Mouse (Mus musculus) stomach, postnatal 0 days (tissue): ENCODE data around the gene Myog.

Experiments
- CTCF ChIP-seq: IDR thresholded peaks from 2 replicates; pipeline ENCODE4 v1.5.1; 2016; ENCODE audit warnings: antibody characterized with exemption, low read depth, mild to moderate bottlenecking, moderate library complexity
- EP300 ChIP-seq: optimal IDR thresholded peaks from 2 replicates; pipeline ENCODE3; 2016; ENCODE audit warnings: antibody characterized with exemption

- TF ChIP-seq EP300: no peak
- no peak for TF ChIP-seq CTCF
Measured at GRCm38 (mm10) chr1:134289598-134290099, at the start of gene Myog.
